Mouse (Mus musculus) hindbrain, embryonic 12.5 days (tissue): ENCODE data around the gene Olfr680-ps1. TPM values are rescaled to one million over a fixed set of nuclear protein-coding genes. Genes with fewer than 3 reads are reported as not detected.
"Not testable (repeated sequence)": the region's sequence is repeated elsewhere in the genome, so short reads cannot be mapped to it uniquely, and the experiment has no call there.

Experiments
- ATAC-seq: fragments of 200-750 bp; cut with Nextera tagmentation; 2 replicates; pipeline ENCODE4 v1.8.0; 2017; ENCODE audit warnings: moderate TSS enrichment; ENCODE audit not compliant: low FRiP score
- H3K27ac ChIP-seq: fragments of 300-500 bp; sonication (generic); 2 replicates; pipeline ENCODE4 v1.5.1; 2016; ENCODE audit warnings: mild to moderate bottlenecking
- H3K27me3 ChIP-seq: fragments of 300-500 bp; sonication (generic); 2 replicates; pipeline ENCODE4 v1.6.1; 2016; ENCODE audit warnings: mild to moderate bottlenecking
- H3K36me3 ChIP-seq: fragments of 300-500 bp; sonication (generic); 2 replicates; pipeline ENCODE4 v1.6.1; 2016; ENCODE audit warnings: mild to moderate bottlenecking
- H3K4me1 ChIP-seq: fragments of 300-500 bp; sonication (generic); 2 replicates; pipeline ENCODE4 v1.6.1; 2016
- H3K4me2 ChIP-seq: fragments of 300-500 bp; sonication (generic); replicated peaks from 2 replicates; pipeline ENCODE4 v1.6.1; 2016; ENCODE audit warnings: mild to moderate bottlenecking
- H3K4me3 ChIP-seq: fragments of 300-500 bp; sonication (generic); 2 replicates; pipeline ENCODE4 v1.5.1; 2016; ENCODE audit warnings: mild to moderate bottlenecking
- H3K9ac ChIP-seq: fragments of 300-500 bp; sonication (generic); 2 replicates; pipeline ENCODE4 v1.6.1; 2016; ENCODE audit warnings: mild to moderate bottlenecking, moderate library complexity
- H3K9me3 ChIP-seq: fragments of 300-500 bp; sonication (generic); replicated peaks from 2 replicates; pipeline ENCODE4 v1.6.1; 2016; ENCODE audit warnings: mild to moderate bottlenecking
- WGBS: fragments of 180-500 bp; shearing (Covaris S2); methylation state at CpG from one replicate; pipeline ENCODE4 v1.1.7; 2016; 5-methylcytosine and 5-hydroxymethylcytosine counted together
- polyA plus RNA-seq: library from polyadenylated mRNA; unstranded; fragments of >200 nt; fragmentation: Nextera tagmentation; extraction: Ambion mirVana; gene quantifications from 2 replicates; pipeline ENCODE4 v1.2.1, GENCODE M21; 2016

Gene Olfr680-ps1
- polyA plus RNA-seq = not detected in 2 replicates

DNA sequence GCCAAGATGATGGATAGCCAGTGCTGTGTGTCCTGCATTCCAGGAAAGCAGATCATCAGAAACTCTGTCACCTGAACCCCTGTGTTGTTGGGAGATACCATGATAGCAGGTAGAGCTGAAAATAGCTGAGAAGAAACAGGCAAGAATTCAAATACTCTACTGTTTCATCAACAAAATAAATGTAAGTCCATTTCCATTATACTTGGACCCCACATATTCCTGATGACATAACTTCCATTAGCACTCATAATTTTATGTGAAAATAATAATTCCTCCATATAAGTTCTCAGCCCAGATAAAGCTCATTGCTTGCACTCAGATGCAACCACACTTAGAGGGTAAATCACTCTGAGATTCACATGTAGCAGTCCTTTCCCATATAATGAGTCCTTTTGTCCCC, at the start of gene Olfr680-ps1:
TSS of gene Olfr680-ps1 (minus strand) at position 101 of the 400 bp plus-strand sequence.
- not testable (repeated sequence) for ATAC-seq, H3K36me3 ChIP-seq, H3K4me1 ChIP-seq, H3K9ac ChIP-seq, H3K9me3 ChIP-seq, H3K4me2 ChIP-seq, H3K27me3 ChIP-seq, H3K4me3 ChIP-seq, H3K27ac ChIP-seq

DNA sequence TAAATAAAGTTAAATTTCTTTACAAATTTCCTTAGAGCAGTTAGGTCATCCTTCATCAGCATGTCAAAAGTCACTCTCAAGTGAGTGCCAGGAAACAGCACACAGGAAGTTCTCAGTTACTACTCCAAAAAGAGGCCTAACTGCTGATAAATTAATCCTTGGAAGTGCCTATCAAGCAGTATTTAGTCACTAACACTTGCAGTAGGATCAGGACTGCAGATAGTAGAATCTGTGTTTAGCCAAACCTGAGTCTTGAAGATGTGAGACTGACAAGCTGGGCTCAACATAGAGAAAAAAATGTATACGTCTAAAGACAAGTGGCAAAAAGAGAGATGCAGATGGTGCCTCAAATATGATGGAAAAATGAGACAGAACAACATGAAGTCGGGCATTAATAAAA, 48.7 kb upstream of the Olfr680-ps1 start:
- 84% methylated on average over 2 of the region's 2 CpGs for WGBS
- Histone ChIP-seq H3K9ac (no peak overlapping the region), H3K4me2 (no peak overlapping the region), H3K4me3 (no peak overlapping the region), H3K36me3 (no peaks in the 10 kb centered on the region), H3K4me1 (no peaks in the 10 kb centered on the region), H3K27ac (no peak overlapping the region), H3K27me3 (no peaks in the 10 kb centered on the region), H3K9me3 (no peaks in the 10 kb centered on the region)
- no peak for ATAC-seq

DNA sequence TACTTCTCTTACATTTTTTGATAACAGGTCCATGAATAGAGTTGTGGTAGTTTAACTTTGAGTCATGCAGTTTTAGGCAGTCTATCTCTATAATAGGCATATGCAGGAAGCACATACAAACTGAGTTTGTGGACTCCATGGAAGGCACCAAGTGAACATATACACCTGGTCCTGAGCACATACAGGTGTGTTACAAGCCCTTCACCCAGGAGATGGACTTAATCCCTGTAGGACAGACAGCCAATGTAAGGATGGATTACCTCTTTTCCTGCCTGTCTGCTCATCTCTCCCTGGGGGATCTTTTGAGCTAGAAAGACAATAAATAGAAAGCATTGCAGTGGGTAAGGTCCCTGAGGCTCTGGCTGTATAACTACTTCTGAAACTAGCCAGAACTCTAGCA, 23.9 kb upstream of the Olfr680-ps1 start, which contains the start of gene Olfr681:
TSS of gene Olfr681 (plus strand) at position 301 of the 400 bp plus-strand sequence.
- ATAC-seq = no peak
- Histone ChIP-seq H3K4me3 (no peak within 1 kb of the TSS), H3K27ac (no peak within 1 kb of the TSS), H3K9me3 (no peaks in the 10 kb centered on the region), H3K36me3 (no peaks in the 10 kb centered on the region), H3K9ac (no peak within 1 kb of the TSS), H3K27me3 (no peaks in the 10 kb centered on the region), H3K4me2 (no peak within 1 kb of the TSS), H3K4me1 (no peaks in the 10 kb centered on the region)

DNA sequence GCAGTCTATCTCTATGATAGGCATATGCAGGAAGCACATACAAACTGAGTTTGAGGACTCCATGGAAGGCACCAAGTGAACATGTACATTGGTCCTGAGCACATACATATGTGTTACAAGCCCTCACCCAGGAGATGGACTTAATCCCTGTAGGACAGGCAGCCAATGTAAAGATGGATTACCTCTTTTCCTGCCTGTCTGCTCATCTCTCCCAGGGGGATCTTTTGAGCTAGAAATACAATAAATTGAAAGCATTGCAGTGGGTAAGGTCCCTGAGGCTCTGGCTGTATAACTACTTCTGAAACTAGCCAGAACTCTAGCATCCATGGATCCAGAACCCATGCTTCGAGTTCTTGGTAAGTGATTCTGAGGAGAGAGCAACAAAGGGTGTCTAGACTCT, 11.7 kb downstream of the Olfr680-ps1 start, which contains the start of gene Olfr679:
TSS of gene Olfr679 (plus strand) at position 301 of the 400 bp plus-strand sequence.
- no peak within 1 kb of the TSS for H3K4me3 ChIP-seq
- 64% methylated on average over 1 of the region's 1 CpGs for WGBS
- no peaks in the 10 kb centered on the region for H3K27me3 ChIP-seq
- no peaks in the 10 kb centered on the region for H3K36me3 ChIP-seq
- no peaks in the 10 kb centered on the region for H3K9me3 ChIP-seq
- H3K4me2 ChIP-seq = no peak within 1 kb of the TSS
- H3K4me1 ChIP-seq = no peaks in the 10 kb centered on the region
- H3K27ac ChIP-seq = no peak within 1 kb of the TSS
- ATAC-seq = no peak
- H3K9ac ChIP-seq = no peak within 1 kb of the TSS

DNA sequence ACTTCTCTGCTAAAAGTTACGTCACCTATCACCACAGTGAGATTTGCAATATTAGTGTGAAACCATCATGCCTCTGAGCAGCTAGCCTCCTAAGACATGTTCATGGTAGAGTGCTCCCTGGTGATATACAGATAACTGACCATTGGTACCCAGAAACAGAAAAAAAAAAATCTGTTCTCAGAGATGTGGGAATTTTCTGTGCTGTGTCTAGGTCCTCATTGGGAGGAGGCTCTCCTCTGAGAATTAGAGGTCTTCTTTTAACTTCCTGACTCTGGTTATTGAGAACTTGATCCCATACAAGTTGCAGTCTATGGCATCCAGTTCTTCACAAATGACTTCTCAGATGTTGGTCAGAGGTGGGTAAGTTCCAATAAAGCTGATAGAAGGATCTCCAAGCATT, 28.4 kb downstream of the Olfr680-ps1 start, which contains the start of gene Olfr678:
TSS of gene Olfr678 (plus strand) at position 301 of the 400 bp plus-strand sequence.
- 86% methylated on average over 1 of the region's 1 CpGs for WGBS
- no peak for ATAC-seq
- no peaks in the 10 kb centered on the region for H3K36me3 ChIP-seq

DNA sequence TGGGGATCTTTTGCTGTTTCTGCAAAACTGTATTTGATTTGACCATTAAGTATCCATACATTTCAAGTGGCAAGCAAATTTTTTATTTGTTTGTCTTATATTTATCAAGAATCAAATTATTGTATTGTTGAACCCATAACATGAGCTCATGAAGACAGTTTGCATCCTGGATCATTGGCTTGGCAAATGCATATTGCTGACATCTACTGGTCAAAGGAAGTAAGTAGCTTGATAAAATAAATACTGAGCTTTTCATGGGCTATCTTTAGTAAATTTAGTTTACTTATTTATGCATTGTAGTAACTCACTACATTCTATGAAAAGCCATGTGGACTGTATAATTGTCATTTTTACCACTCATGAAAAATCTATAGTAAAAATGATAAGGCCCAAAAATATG, 33.7 kb downstream of the Olfr680-ps1 start:
- no peak for ATAC-seq
- H3K36me3 ChIP-seq = no peaks in the 10 kb centered on the region
- no peaks in the 10 kb centered on the region for H3K9me3 ChIP-seq
- no peak overlapping the region for H3K4me2 ChIP-seq
- H3K9ac ChIP-seq = no peak overlapping the region
- no peaks in the 10 kb centered on the region for H3K27me3 ChIP-seq
- H3K4me3 ChIP-seq = no peak overlapping the region
- H3K27ac ChIP-seq = no peak overlapping the region
- H3K4me1 ChIP-seq = no peaks in the 10 kb centered on the region

More for the DNA sequence above, 28.4 kb downstream of the Olfr680-ps1 start, which contains the start of gene Olfr678:
- H3K27me3 ChIP-seq = no peaks in the 10 kb centered on the region
- H3K27ac ChIP-seq = no peak within 1 kb of the TSS
- H3K4me3 ChIP-seq = no peak within 1 kb of the TSS
- H3K9me3 ChIP-seq = no peaks in the 10 kb centered on the region
- no peak within 1 kb of the TSS for H3K4me2 ChIP-seq
- no peaks in the 10 kb centered on the region for H3K4me1 ChIP-seq
- H3K9ac ChIP-seq = no peak within 1 kb of the TSS

Other genes starting within 250 kb of the Olfr680-ps1 start
- gene Usp17la, start 235.8 kb downstream of the Olfr680-ps1 start, polyA plus RNA-seq = not detected in 2 replicates
- not detected in 2 replicates for gene Olfr665, start 214.8 kb downstream of the Olfr680-ps1 start, polyA plus RNA-seq
- not detected in 2 replicates for gene Olfr666, start 196.9 kb downstream of the Olfr680-ps1 start, polyA plus RNA-seq
- not detected in 2 replicates for gene Olfr667, start 171.3 kb downstream of the Olfr680-ps1 start, polyA plus RNA-seq
- gene Olfr668, start 164.8 kb downstream of the Olfr680-ps1 start, polyA plus RNA-seq = not detected in 2 replicates
- not detected in 2 replicates for gene Olfr669, start 158.6 kb downstream of the Olfr680-ps1 start, polyA plus RNA-seq
- gene Olfr670, start 130.2 kb downstream of the Olfr680-ps1 start, polyA plus RNA-seq = not detected in 2 replicates
- not detected in 2 replicates for gene Olfr671, start 113.7 kb downstream of the Olfr680-ps1 start, polyA plus RNA-seq
- not detected in 2 replicates for gene Olfr672, start 90.8 kb downstream of the Olfr680-ps1 start, polyA plus RNA-seq
- gene Olfr675, start 64.4 kb downstream of the Olfr680-ps1 start, polyA plus RNA-seq = not detected in 2 replicates
- not detected in 2 replicates for gene Olfr676, start 60.1 kb downstream of the Olfr680-ps1 start, polyA plus RNA-seq
- not detected in 2 replicates for gene Olfr677, start 41.4 kb downstream of the Olfr680-ps1 start, polyA plus RNA-seq
- not detected in 2 replicates for gene Olfr678, start 28.3 kb downstream of the Olfr680-ps1 start, polyA plus RNA-seq
- not detected in 2 replicates for gene Olfr679, start 11.6 kb downstream of the Olfr680-ps1 start, polyA plus RNA-seq
- not detected in 2 replicates for gene Olfr681, start 24.0 kb upstream of the Olfr680-ps1 start, polyA plus RNA-seq
- gene Olfr683, start 54.2 kb upstream of the Olfr680-ps1 start, polyA plus RNA-seq = not detected in 2 replicates
- gene Olfr684, start 70.8 kb upstream of the Olfr680-ps1 start, polyA plus RNA-seq = not detected in 2 replicates
- not detected in 2 replicates for gene Olfr685, start 93.2 kb upstream of the Olfr680-ps1 start, polyA plus RNA-seq
- not detected in 2 replicates for gene Olfr686, start 114.7 kb upstream of the Olfr680-ps1 start, polyA plus RNA-seq
- not detected in 2 replicates for gene Olfr688, start 195.3 kb upstream of the Olfr680-ps1 start, polyA plus RNA-seq
- not detected in 2 replicates for gene Olfr689, start 218.3 kb upstream of the Olfr680-ps1 start, polyA plus RNA-seq
- not detected in 2 replicates for gene Olfr690, start 241.3 kb upstream of the Olfr680-ps1 start, polyA plus RNA-seq
- gene Olfr691, start 249.5 kb upstream of the Olfr680-ps1 start, polyA plus RNA-seq = 0.13 and 0.22 TPM in 2 replicates